In genomic region chr6:55322980-55323379, GRCm38 (mm10) we compare ENCODE assay signal across 31 mouse cellular contexts. TPM values are rescaled to one million over a fixed set of nuclear protein-coding genes. Genes with fewer than 3 reads are reported as not detected.
DNase-seq lines count a peak whose midpoint lies in the region; ATAC-seq and TF ChIP-seq lines count a peak whose summit lies in the region.
"Had no signal": no experiment of that assay in that cellular context is flagged by ENCODE, and none has a peak within 500 bp of the region (broad histone marks: within the 10 kb centered on the region; RNA-seq: fewer than 3 reads in every experiment).

No protein-coding gene starts in this region.

- TF ChIP-seq POLR2A in bone marrow, adult 2 months (IDR thresholded peaks at IDR 0.05; ENCODE audit: borderline replicate concordance, control insufficient read depth, low read depth, low read length): no peak

- H3K9me3 ChIP-seq in intestine, embryonic 14.5 days (ENCODE audit: control insufficient read depth, low read length): no peaks in the 10 kb centered on the region
- H3K9me3 ChIP-seq in intestine, postnatal 0 days (ENCODE audit: control insufficient read depth): no peaks in the 10 kb centered on the region
- no peaks in the 10 kb centered on the region for H3K9me3 ChIP-seq in liver, embryonic 16.5 days (replicated peaks; ENCODE audit: control insufficient read depth, low read length)
- no peaks in the 10 kb centered on the region for H3K9me3 ChIP-seq in kidney, embryonic 16.5 days (ENCODE audit: low read length)
- H3K9me3 ChIP-seq: limb, embryonic 10.5 days; lung, embryonic 15.5 days; midbrain, embryonic 15.5 days had no signal

- 0 out of 2 replicates have a peak, but pooled peaks cover 3% of the 10 kb centered on the region for H3K4me1 ChIP-seq in intestine, embryonic 14.5 days (replicated peaks; ENCODE audit: control insufficient read depth, insufficient read depth, low read length)
- peaks cover 16% of the 10 kb centered on the region for H3K4me1 ChIP-seq in intestine, postnatal 0 days (replicated peaks; ENCODE audit: control insufficient read depth, insufficient read depth, low read length)
- peaks cover 9% of the 10 kb centered on the region for H3K4me1 ChIP-seq in bone marrow, adult 2 months (ENCODE audit: control insufficient read depth, insufficient read depth, low read length)
- H3K4me1 ChIP-seq in liver, embryonic 16.5 days (ENCODE audit: control insufficient read depth, low read depth, low read length): peaks cover 81% of the 10 kb centered on the region
- H3K4me1 ChIP-seq in kidney, embryonic 16.5 days (ENCODE audit: insufficient read depth, low read length): 0 out of 2 replicates have a peak, but pooled peaks cover 5% of the 10 kb centered on the region
- H3K4me1 ChIP-seq: midbrain, embryonic 15.5 days had no signal

- DNase-seq in intestine, embryonic 14.5 days (ENCODE audit: low spot score): no peak
- DNase-seq in liver: peak; percentile 65
- DNase-seq in urinary bladder, postnatal 14 days (ENCODE audit: low spot score): no peak
- no peak for DNase-seq in layer of hippocampus, adult 18-20 months (ENCODE audit: low spot score in 2 of 2)
- DNase-seq: adrenal gland, adult 8-10 months; cerebellum, adult 11-12 months; cerebellum, postnatal 36 days; gastrocnemius, postnatal 25 days; heart, adult 2 months; heart, postnatal 4 days; kidney, adult 8-10 months; kidney, postnatal 25 days; layer of hippocampus, adult 9-11 months; thymus, postnatal 36 days had no signal

- H3K4me2 ChIP-seq in intestine, embryonic 14.5 days (ENCODE audit: low read length): no peak overlapping the region
- no peak overlapping the region for H3K4me2 ChIP-seq in intestine, postnatal 0 days (replicated peaks; ENCODE audit: low read depth)
- peak overlapping the region; percentile 73 for H3K4me2 ChIP-seq in liver, embryonic 16.5 days (ENCODE audit: low read depth, low read length)
- H3K4me2 ChIP-seq in kidney, embryonic 16.5 days (replicated peaks; ENCODE audit: low read depth, low read length): no peak overlapping the region
- H3K4me2 ChIP-seq: lung, embryonic 15.5 days; midbrain, embryonic 15.5 days had no signal

- WGBS in intestine, embryonic 14.5 days: 81% methylated on average over 2 of the region's 2 CpGs
- WGBS in intestine, postnatal 0 days: 79% methylated on average over 2 of the region's 2 CpGs
- 74% methylated on average over 2 of the region's 2 CpGs for WGBS in bone marrow, adult 2 months
- 46% methylated on average over 2 of the region's 2 CpGs for WGBS in liver, embryonic 16.5 days (ENCODE audit: insufficient replicate concordance)
- 98% methylated on average over 2 of the region's 2 CpGs for WGBS in kidney, embryonic 16.5 days

- peak overlapping the region; percentile 48; the same call in 1 of the 2 replicates for H3K27ac ChIP-seq in intestine, embryonic 14.5 days (ENCODE audit: low read depth)
- H3K27ac ChIP-seq in intestine, postnatal 0 days (ENCODE audit: low read depth, low read length): no peak overlapping the region
- H3K27ac ChIP-seq in bone marrow, adult 2 months (ENCODE audit: control insufficient read depth, insufficient read depth, low read depth, low read length, poor library complexity): peak overlapping the region; percentile 88
- H3K27ac ChIP-seq in liver, embryonic 16.5 days (ENCODE audit: low read length): peak overlapping the region; percentile 93
- no peak overlapping the region for H3K27ac ChIP-seq in kidney, embryonic 16.5 days (ENCODE audit: low read length)
- H3K27ac ChIP-seq: heart, adult 2 months; left cerebral cortex, adult 2 months; limb, embryonic 10.5 days; lung, embryonic 15.5 days; midbrain, embryonic 15.5 days had no signal

- ATAC-seq in intestine, embryonic 14.5 days (replicated peaks; ENCODE audit: low FRiP score, low TSS enrichment, low read depth): no peak
- no peak for ATAC-seq in intestine, postnatal 0 days
- ATAC-seq in liver, embryonic 16.5 days (ENCODE audit: low read depth): peak; percentile 44
- no peak for ATAC-seq in kidney, embryonic 16.5 days (ENCODE audit: low FRiP score, low TSS enrichment)
- ATAC-seq: CD4-positive, CD25-positive, alpha-beta regulatory T cell, adult 4 months; forebrain, embryonic 14.5 days; hindbrain, embryonic 16.5 days; midbrain, embryonic 15.5 days; Patski had no signal

- H3K4me3 ChIP-seq in intestine, embryonic 14.5 days (ENCODE audit: low read depth, low read length): no peak overlapping the region
- H3K4me3 ChIP-seq in intestine, postnatal 0 days (ENCODE audit: low read depth, low read length): no peak overlapping the region
- H3K4me3 ChIP-seq in bone marrow, adult 2 months (replicated peaks; ENCODE audit: control insufficient read depth, low read depth, low read length): no peak overlapping the region
- no peak overlapping the region for H3K4me3 ChIP-seq in liver, embryonic 16.5 days (ENCODE audit: low read depth, low read length)
- no peak overlapping the region for H3K4me3 ChIP-seq in kidney, embryonic 16.5 days (ENCODE audit: low read length)
- H3K4me3 ChIP-seq: heart, adult 2 months; left cerebral cortex, adult 2 months; limb, embryonic 10.5 days; lung, embryonic 15.5 days; midbrain, embryonic 15.5 days; myocyte had no signal

- no peak overlapping the region for H3K9ac ChIP-seq in intestine, embryonic 14.5 days (ENCODE audit: low read length)
- H3K9ac ChIP-seq in intestine, postnatal 0 days (ENCODE audit: low read depth, low read length): no peak overlapping the region
- H3K9ac ChIP-seq in liver, embryonic 16.5 days (ENCODE audit: low read depth, low read length): peak overlapping the region; percentile 58
- no peak overlapping the region for H3K9ac ChIP-seq in kidney, embryonic 16.5 days (replicated peaks; ENCODE audit: low read length)
- H3K9ac ChIP-seq: lung, embryonic 15.5 days; midbrain, embryonic 15.5 days had no signal

- TF ChIP-seq CTCF in intestine, postnatal 0 days (IDR thresholded peaks at IDR 0.05; ENCODE audit: low read depth): no peak
- TF ChIP-seq CTCF in bone marrow, adult 2 months (IDR thresholded peaks at IDR 0.05; ENCODE audit: control insufficient read depth, insufficient read depth, low read length): no peak

- H3K27me3 ChIP-seq in intestine, embryonic 14.5 days (replicated peaks; ENCODE audit: control insufficient read depth, insufficient read depth, low read length): no peaks in the 10 kb centered on the region
- no peaks in the 10 kb centered on the region for H3K27me3 ChIP-seq in intestine, postnatal 0 days (replicated peaks; ENCODE audit: control insufficient read depth, insufficient read depth, low read length)
- no peaks in the 10 kb centered on the region for H3K27me3 ChIP-seq in liver, embryonic 16.5 days (ENCODE audit: control insufficient read depth, insufficient read depth, low read depth, low read length)
- H3K27me3 ChIP-seq in kidney, embryonic 16.5 days (ENCODE audit: insufficient read depth, low read length): no peaks in the 10 kb centered on the region
- H3K27me3 ChIP-seq: lung, embryonic 15.5 days; midbrain, embryonic 15.5 days; Patski had no signal

- 0 out of 2 replicates have a peak, but pooled peaks cover 6% of the 10 kb centered on the region for H3K36me3 ChIP-seq in intestine, embryonic 14.5 days (ENCODE audit: control insufficient read depth, insufficient read depth, low read length)
- H3K36me3 ChIP-seq in intestine, postnatal 0 days (ENCODE audit: control insufficient read depth, insufficient read depth): no peaks in the 10 kb centered on the region
- H3K36me3 ChIP-seq in liver, embryonic 16.5 days (ENCODE audit: control insufficient read depth, insufficient read depth): no peaks in the 10 kb centered on the region
- no peaks in the 10 kb centered on the region for H3K36me3 ChIP-seq in kidney, embryonic 16.5 days (ENCODE audit: insufficient read depth, low read length)
- H3K36me3 ChIP-seq: lung, embryonic 15.5 days; midbrain, embryonic 15.5 days had no signal

RNA-seq across cellular contexts. Expression of gene Aqp1, which starts 13.3 kb away (rescaled TPM):
- 1.9 and 2.2 TPM in 2 replicates for polyA plus RNA-seq in intestine, embryonic 14.5 days (2014; fragmentation: Nextera tagmentation; extraction: Ambion mirVana)
- polyA plus RNA-seq in intestine, postnatal 0 days (2015; fragmentation: Nextera tagmentation; extraction: Ambion mirVana): 19.0 and 20.4 TPM in 2 replicates
- polyA plus RNA-seq in bone marrow, adult 2 months (2011; ENCODE audit: insufficient read depth, insufficient read length, low replicate concordance, missing spikeins): 226 and 325 TPM in 2 replicates
- polyA plus RNA-seq in liver, embryonic 16.5 days (2015; fragmentation: Nextera tagmentation; extraction: Ambion mirVana): 75.9 and 78.9 TPM in 2 replicates
- 1 to 10 TPM in 1 of 2 experiments, under 1 TPM in 1; 0.43 to 1.2 TPM for total RNA-seq in layer of hippocampus, adult 18-20 months (2021)
- polyA plus RNA-seq in kidney, embryonic 16.5 days (2015; fragmentation: Nextera tagmentation; extraction: Ambion mirVana): 50.8 and 69.9 TPM in 2 replicates
- polyA plus RNA-seq: CD4-positive, CD25-positive, alpha-beta regulatory T cell, adult 4 months had no signal

RNA-seq across cellular contexts. Expression of gene Ghrhr, which starts 53.1 kb away (rescaled TPM):
- 0.18 and 0.22 TPM in 2 replicates for polyA plus RNA-seq in intestine, embryonic 14.5 days (2014; fragmentation: Nextera tagmentation; extraction: Ambion mirVana)
- polyA plus RNA-seq in intestine, postnatal 0 days (2015; fragmentation: Nextera tagmentation; extraction: Ambion mirVana): 0.17 TPM in 1 of 2 replicates, not detected in the other
- not detected in 2 replicates for polyA plus RNA-seq in bone marrow, adult 2 months (2011; ENCODE audit: insufficient read depth, insufficient read length, low replicate concordance, missing spikeins)
- polyA plus RNA-seq in liver, embryonic 16.5 days (2015; fragmentation: Nextera tagmentation; extraction: Ambion mirVana): not detected in 2 replicates
- total RNA-seq in layer of hippocampus, adult 18-20 months (2021): not detected
- polyA plus RNA-seq in kidney, embryonic 16.5 days (2015; fragmentation: Nextera tagmentation; extraction: Ambion mirVana): 0.17 and 0.18 TPM in 2 replicates
- total RNA-seq: adrenal gland, adult 8-10 months; ES-E14; gastrocnemius, postnatal 25 days; heart, adult 2 months; heart, postnatal 4 days; left cerebral cortex, adult 2 months had no signal
- polyA plus RNA-seq: brain, embryonic 14.5 days; CD4-positive, CD25-positive, alpha-beta regulatory T cell, adult 4 months; forebrain, embryonic 14.5 days; heart, adult 2 months; heart, embryonic 14.5 days; hindbrain, embryonic 16.5 days; limb, embryonic 10.5 days; midbrain, embryonic 15.5 days; myocyte; neural tube, embryonic 14.5 days had no signal

Comparison
In these comparisons a context has a peak if more than half of its experiments do, and no peak if none do; other contexts are left out.
1. H3K27ac ChIP-seq: peak in intestine, embryonic 14.5 days (single experiment), bone marrow, adult 2 months (single experiment) and liver, embryonic 16.5 days (single experiment); none in intestine, postnatal 0 days (single experiment) and kidney, embryonic 16.5 days (single experiment).